ENCODE assay signal across 10 mouse cellular contexts in genomic region chr9:110205526-110206404, GRCm38 (mm10). TPM values are rescaled to one million over a fixed set of nuclear protein-coding genes. Genes with fewer than 3 reads are reported as not detected.
DNase-seq lines count a peak whose midpoint lies in the region; ATAC-seq lines count a peak whose summit lies in the region.
"Had no signal": no experiment of that assay in that cellular context is flagged by ENCODE, and none has a peak within 500 bp of the region (broad histone marks: within the 10 kb centered on the region; RNA-seq: fewer than 3 reads in every experiment).

No protein-coding gene starts in this region.

- no peak overlapping the region for H3K9ac ChIP-seq in intestine, embryonic 16.5 days (ENCODE audit: low read depth, low read length)
- no peak overlapping the region for H3K9ac ChIP-seq in intestine, embryonic 15.5 days
- H3K9ac ChIP-seq: liver, embryonic 14.5 days had no signal

- peaks cover 23% of the 10 kb centered on the region for H3K36me3 ChIP-seq in intestine, embryonic 16.5 days (ENCODE audit: control insufficient read depth, insufficient read depth, low read length)
- peaks cover 25% of the 10 kb centered on the region for H3K36me3 ChIP-seq in intestine, embryonic 15.5 days

- DNase-seq in frontal cortex, postnatal 14 days (ENCODE audit: low spot score in 2 of 2) = peak; percentile 55 to 67
- peak; percentile 69 to 87 for DNase-seq in left cerebral cortex, postnatal 14 days (ENCODE audit: low spot score in 2 of 2)
- DNase-seq in retina, postnatal 1 day = peak; percentile 99
- no peak for DNase-seq in kidney, postnatal 25 days
- no peak for DNase-seq in lung, postnatal 36 days
- no peak for DNase-seq in T-cell, adult 2 months (ENCODE audit: low spot score)

- intact Hi-C loops in left cerebral cortex, postnatal 14 days (cut with DNase I) = loop anchor here (5.0 kb wide), 2 partner anchors 42 to 82 kb away; no protein-coding TSS in a partner anchor

- no peak overlapping the region for H3K4me2 ChIP-seq in intestine, embryonic 16.5 days (ENCODE audit: low read depth, low read length)
- H3K4me2 ChIP-seq in intestine, embryonic 15.5 days (replicated peaks) = no peak overlapping the region

- ATAC-seq in intestine, embryonic 16.5 days = 0 out of 2 replicates have a peak, but pooled peaks have one; percentile 26
- no peak for ATAC-seq in intestine, embryonic 15.5 days

- no peak overlapping the region for H3K4me3 ChIP-seq in intestine, embryonic 16.5 days (ENCODE audit: low read length)
- no peak overlapping the region for H3K4me3 ChIP-seq in intestine, embryonic 15.5 days (replicated peaks)

- H3K27ac ChIP-seq in intestine, embryonic 16.5 days (ENCODE audit: low read length) = no peak overlapping the region
- H3K27ac ChIP-seq in intestine, embryonic 15.5 days = no peak overlapping the region
- H3K27ac ChIP-seq: liver, embryonic 14.5 days had no signal

- WGBS in intestine, embryonic 16.5 days = 66% methylated on average over 15 of the region's 15 CpGs
- WGBS in intestine, embryonic 15.5 days = 76% methylated on average over 15 of the region's 15 CpGs

- no peaks in the 10 kb centered on the region for H3K27me3 ChIP-seq in intestine, embryonic 16.5 days (replicated peaks; ENCODE audit: control insufficient read depth, insufficient read depth, low read length)
- H3K27me3 ChIP-seq in intestine, embryonic 15.5 days (replicated peaks) = no peaks in the 10 kb centered on the region

- H3K4me1 ChIP-seq in intestine, embryonic 16.5 days (ENCODE audit: control insufficient read depth, insufficient read depth, low read length) = no peaks in the 10 kb centered on the region
- no peaks in the 10 kb centered on the region for H3K4me1 ChIP-seq in intestine, embryonic 15.5 days (replicated peaks)

- no peaks in the 10 kb centered on the region for H3K9me3 ChIP-seq in intestine, embryonic 16.5 days (ENCODE audit: control insufficient read depth, low read length)
- no peaks in the 10 kb centered on the region for H3K9me3 ChIP-seq in intestine, embryonic 15.5 days
- H3K9me3 ChIP-seq: G1E had no signal

RNA-seq across cellular contexts. Expression of gene Cspg5, which starts 37.8 kb away (rescaled TPM):
- polyA plus RNA-seq in intestine, embryonic 16.5 days (2015; fragmentation: Nextera tagmentation; extraction: Ambion mirVana) = 2.4 and 2.7 TPM in 2 replicates
- 3.9 and 4.6 TPM in 2 replicates for polyA plus RNA-seq in intestine, embryonic 15.5 days (2015; fragmentation: Nextera tagmentation; extraction: Ambion mirVana)
- total RNA-seq in left cerebral cortex, postnatal 14 days (2021) = 100 to 1,000 TPM; 423 to 475 TPM

Comparison
In these comparisons a context has a peak if more than half of its experiments do, and no peak if none do; other contexts are left out.
1. DNase-seq: peak in frontal cortex, postnatal 14 days (2 of 2), left cerebral cortex, postnatal 14 days (2 of 2) and retina, postnatal 1 day (single experiment); none in kidney, postnatal 25 days (0 of 2), lung, postnatal 36 days (single experiment) and T-cell, adult 2 months (single experiment).